Mouse (Mus musculus) liver, embryonic 15.5 days (tissue): Measurements from ENCODE around the gene Als2cr12. TPM values are rescaled to one million over a fixed set of nuclear protein-coding genes. Genes with fewer than 3 reads are reported as not detected.
A peak's percentile ranks its signal among the peaks of the same experiment; 100 is the strongest.

Experiments used
- ATAC-seq: fragments of 200-750 bp; cut with Nextera tagmentation; 2 replicates; pipeline ENCODE4 v1.8.0; 2017; ENCODE audit warnings: moderate number of reproducible peaks, mild to moderate bottlenecking, moderate library complexity; ENCODE audit not compliant: insufficient read depth
- H3K27ac ChIP-seq: fragments of 300-500 bp; sonication (generic); replicated peaks from 2 replicates; pipeline ENCODE4 v1.5.1; 2015; ENCODE audit warnings: mild to moderate bottlenecking, inconsistent platforms
- H3K27me3 ChIP-seq: fragments of 300-500 bp; sonication (generic); 2 replicates; pipeline ENCODE4 v1.6.1; 2015; ENCODE audit warnings: mild to moderate bottlenecking, inconsistent platforms
- H3K36me3 ChIP-seq: fragments of 300-500 bp; sonication (generic); replicated peaks from 2 replicates; pipeline ENCODE4 v1.6.1; 2015; ENCODE audit warnings: moderate library complexity, mild to moderate bottlenecking, inconsistent platforms
- H3K4me1 ChIP-seq: fragments of 300-500 bp; sonication (generic); replicated peaks from 2 replicates; pipeline ENCODE4 v1.6.1; 2015; ENCODE audit warnings: inconsistent platforms
- H3K4me2 ChIP-seq: fragments of 300-500 bp; sonication (generic); 2 replicates; pipeline ENCODE4 v1.6.1; 2015; ENCODE audit warnings: moderate library complexity, mild to moderate bottlenecking, inconsistent platforms
- H3K4me3 ChIP-seq: fragments of 300-500 bp; sonication (generic); replicated peaks from 2 replicates; pipeline ENCODE4 v1.5.1; 2015; ENCODE audit warnings: mild to moderate bottlenecking, inconsistent platforms
- H3K9ac ChIP-seq: fragments of 300-500 bp; sonication (generic); 2 replicates; pipeline ENCODE4 v1.6.1; 2015; ENCODE audit warnings: moderate library complexity, mild to moderate bottlenecking, inconsistent platforms
- H3K9me3 ChIP-seq: fragments of 300-500 bp; sonication (generic); replicated peaks from 2 replicates; pipeline ENCODE4 v1.6.1; 2016; ENCODE audit warnings: inconsistent platforms
- WGBS: fragments of 180-500 bp; shearing (Covaris S2); methylation state at CpG from one replicate; pipeline ENCODE4 v1.1.7; 2015; ENCODE audit warnings: mixed read lengths; ENCODE audit not compliant: insufficient replicate concordance; 5-methylcytosine and 5-hydroxymethylcytosine counted together
- polyA plus RNA-seq: library from polyadenylated mRNA; unstranded; fragments of >200 nt; fragmentation: Nextera tagmentation; extraction: Ambion mirVana; gene quantifications from 2 replicates; pipeline ENCODE4 v1.2.1, GENCODE M21; 2015

The Als2cr12 gene
- polyA plus RNA-seq, 1 experiment from 2014 or later, result not detected

- no peak overlapping the region for H3K4me2 ChIP-seq
- ATAC-seq, result no peak
- 62% methylated on average over 8 of the region's 8 CpGs for WGBS
Measured at GRCm38 (mm10) chr1:58717589-58718270, 21.9 kb upstream of the Als2cr12 start.

DNA sequence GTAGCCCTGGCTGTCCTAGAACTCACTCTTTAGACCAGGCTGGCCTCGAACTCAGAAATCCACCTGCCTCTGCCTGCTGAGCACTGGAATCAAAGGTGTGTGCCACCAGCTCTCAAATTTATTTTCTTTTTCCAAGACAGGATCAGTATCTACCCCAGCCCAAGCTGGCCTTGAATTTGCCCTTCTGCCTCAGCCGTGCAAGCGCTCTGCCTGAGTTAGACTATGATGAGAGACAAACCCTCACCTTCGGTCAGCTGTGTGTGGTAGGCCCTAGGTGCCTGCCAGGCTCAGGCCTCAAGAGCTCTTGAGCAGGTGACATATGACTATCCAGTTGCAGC lies 21.1 kb upstream of the Als2cr12 start:
- Histone ChIP-seq H3K27ac (peak overlapping the region; percentile 72), H3K27me3 (no peaks in the 10 kb centered on the region), H3K4me3 (no peak overlapping the region), H3K9me3 (no peaks in the 10 kb centered on the region), H3K9ac (no peak overlapping the region), H3K4me1 (peaks cover 49% of the 10 kb centered on the region), H3K4me2 (no peak overlapping the region), H3K36me3 (peaks cover 2% of the 10 kb centered on the region)
- 65% methylated on average over 4 of the region's 4 CpGs for WGBS
- no peak for ATAC-seq

More at GRCm38 (mm10) chr1:58717589-58718270, 21.9 kb upstream of the Als2cr12 start:
- no peaks in the 10 kb centered on the region for H3K9me3 ChIP-seq
- peaks cover 53% of the 10 kb centered on the region for H3K4me1 ChIP-seq
- H3K27ac ChIP-seq, result no peak overlapping the region
- no peak overlapping the region for H3K9ac ChIP-seq
- no peak overlapping the region for H3K4me3 ChIP-seq
- H3K27me3 ChIP-seq, result no peaks in the 10 kb centered on the region
- peaks cover 4% of the 10 kb centered on the region for H3K36me3 ChIP-seq

GRCm38 (mm10) chr1:58716162-58716882 lies 20.5 kb upstream of the Als2cr12 start:
- peak overlapping the region; percentile 82 for H3K4me2 ChIP-seq
- no peak overlapping the region for H3K4me3 ChIP-seq
- no peaks in the 10 kb centered on the region for H3K9me3 ChIP-seq
- peaks cover 46% of the 10 kb centered on the region for H3K4me1 ChIP-seq
- peak overlapping the region; percentile 72 for H3K27ac ChIP-seq
- 9% methylated on average over 7 of the region's 7 CpGs for WGBS
- H3K36me3 ChIP-seq, result no peaks in the 10 kb centered on the region; the same call in none of the 2 replicates
- no peak overlapping the region for H3K9ac ChIP-seq
- H3K27me3 ChIP-seq, result no peaks in the 10 kb centered on the region
- no peak for ATAC-seq

GRCm38 (mm10) chr1:58715536-58715935 lies 19.7 kb upstream of the Als2cr12 start:
- peaks cover 49% of the 10 kb centered on the region for H3K4me1 ChIP-seq
- no peak overlapping the region for H3K9ac ChIP-seq
- H3K27ac ChIP-seq, result peak overlapping the region; percentile 72
- ATAC-seq, result no peak
- peak overlapping the region; percentile 82 for H3K4me2 ChIP-seq
- no peaks in the 10 kb centered on the region for H3K27me3 ChIP-seq
- H3K36me3 ChIP-seq, result no peaks in the 10 kb centered on the region; the same call in none of the 2 replicates
- no peaks in the 10 kb centered on the region for H3K9me3 ChIP-seq
- H3K4me3 ChIP-seq, result no peak overlapping the region

- 36% methylated on average over 1 of the region's 1 CpGs for WGBS
- ATAC-seq, result no peak
- Histone ChIP-seq H3K27me3 (no peaks in the 10 kb centered on the region), H3K36me3 (no peaks in the 10 kb centered on the region; the same call in none of the 2 replicates), H3K4me2 (peak overlapping the region; percentile 82), H3K27ac (peak overlapping the region; percentile 93; the same call in 1 of the 2 replicates), H3K4me3 (peak overlapping the region; percentile 73), H3K9ac (peak overlapping the region; percentile 77; the same call in 1 of the 2 replicates), H3K4me1 (peaks cover 41% of the 10 kb centered on the region), H3K9me3 (no peaks in the 10 kb centered on the region)
Measured at GRCm38 (mm10) chr1:58714361-58714760, 18.6 kb upstream of the Als2cr12 start.

DNA sequence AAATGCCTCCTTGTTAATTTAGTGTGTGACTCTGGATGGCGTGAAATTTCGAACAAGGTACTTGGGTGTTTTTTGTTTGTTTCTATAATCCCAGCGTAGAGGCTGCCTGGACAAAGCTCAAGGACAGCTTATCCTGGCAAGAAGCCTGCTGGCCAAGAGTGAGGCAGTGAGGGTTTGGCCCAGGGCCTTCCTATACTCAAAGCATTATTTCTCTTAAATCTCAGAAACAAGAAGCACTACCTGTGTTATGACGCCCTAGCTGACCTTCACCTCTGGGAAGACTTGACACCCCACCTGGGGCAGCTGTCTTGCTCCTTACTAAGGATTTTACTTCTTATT lies 18.1 kb upstream of the Als2cr12 start:
- 23% methylated on average over 4 of the region's 4 CpGs for WGBS
- H3K9ac ChIP-seq, result peak overlapping the region; percentile 77
- no peaks in the 10 kb centered on the region; the same call in 1 of the 2 replicates for H3K36me3 ChIP-seq
- H3K27ac ChIP-seq, result peak overlapping the region; percentile 93
- no peaks in the 10 kb centered on the region for H3K27me3 ChIP-seq
- H3K4me3 ChIP-seq, result peak overlapping the region; percentile 73
- H3K9me3 ChIP-seq, result no peaks in the 10 kb centered on the region
- no peak for ATAC-seq
- peaks cover 36% of the 10 kb centered on the region for H3K4me1 ChIP-seq
- H3K4me2 ChIP-seq, result peak overlapping the region; percentile 82

DNA sequence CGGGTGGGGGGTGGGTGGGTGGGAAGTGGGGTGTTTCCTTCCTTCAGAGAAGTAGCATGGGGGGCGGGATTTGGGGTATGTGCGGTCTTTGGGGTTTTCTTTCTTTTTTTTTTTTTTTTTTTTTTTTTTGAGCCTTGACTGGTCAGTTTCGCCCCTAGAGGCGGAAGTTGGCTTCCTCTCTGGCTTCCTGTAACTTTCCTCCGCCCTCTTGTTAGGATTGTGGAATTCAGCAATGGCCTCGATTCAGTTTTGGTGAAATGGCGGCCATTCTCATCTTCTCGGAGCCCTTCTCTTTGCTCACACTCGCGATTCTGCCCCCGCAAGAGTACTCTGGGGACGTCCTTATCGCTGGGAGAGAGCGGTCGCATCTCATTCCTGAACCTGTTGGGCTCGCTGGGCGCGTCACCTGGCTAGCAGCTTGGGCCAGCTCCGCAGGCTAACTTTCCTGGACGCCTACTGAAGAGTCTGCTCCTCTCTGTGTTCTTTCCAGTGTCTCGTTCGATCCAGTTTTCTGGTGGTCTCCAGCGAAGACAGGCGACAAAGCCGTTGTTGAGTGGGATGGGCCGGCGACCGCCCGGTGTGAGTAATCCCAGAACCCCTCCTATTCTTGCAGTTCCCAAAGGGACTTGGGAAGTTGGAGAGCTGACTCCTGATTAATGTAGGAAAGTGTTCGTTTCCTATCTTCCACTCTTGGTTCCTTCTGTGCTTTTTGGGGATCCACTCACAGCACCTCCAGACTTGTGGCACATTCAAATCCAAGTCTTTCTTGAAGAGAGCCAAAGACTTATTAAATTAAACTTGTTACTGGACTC lies 17.5 kb upstream of the Als2cr12 start:
- Histone ChIP-seq H3K27ac (peak overlapping the region; percentile 93), H3K9ac (peak overlapping the region; percentile 77), H3K4me3 (peak overlapping the region; percentile 73), H3K4me2 (peak overlapping the region; percentile 82), H3K4me1 (peaks cover 32% of the 10 kb centered on the region), H3K9me3 (no peaks in the 10 kb centered on the region), H3K36me3 (no peaks in the 10 kb centered on the region; the same call in 1 of the 2 replicates), H3K27me3 (no peaks in the 10 kb centered on the region)
- WGBS, result 2% methylated on average over 31 of the region's 31 CpGs
- ATAC-seq, result no peak

DNA sequence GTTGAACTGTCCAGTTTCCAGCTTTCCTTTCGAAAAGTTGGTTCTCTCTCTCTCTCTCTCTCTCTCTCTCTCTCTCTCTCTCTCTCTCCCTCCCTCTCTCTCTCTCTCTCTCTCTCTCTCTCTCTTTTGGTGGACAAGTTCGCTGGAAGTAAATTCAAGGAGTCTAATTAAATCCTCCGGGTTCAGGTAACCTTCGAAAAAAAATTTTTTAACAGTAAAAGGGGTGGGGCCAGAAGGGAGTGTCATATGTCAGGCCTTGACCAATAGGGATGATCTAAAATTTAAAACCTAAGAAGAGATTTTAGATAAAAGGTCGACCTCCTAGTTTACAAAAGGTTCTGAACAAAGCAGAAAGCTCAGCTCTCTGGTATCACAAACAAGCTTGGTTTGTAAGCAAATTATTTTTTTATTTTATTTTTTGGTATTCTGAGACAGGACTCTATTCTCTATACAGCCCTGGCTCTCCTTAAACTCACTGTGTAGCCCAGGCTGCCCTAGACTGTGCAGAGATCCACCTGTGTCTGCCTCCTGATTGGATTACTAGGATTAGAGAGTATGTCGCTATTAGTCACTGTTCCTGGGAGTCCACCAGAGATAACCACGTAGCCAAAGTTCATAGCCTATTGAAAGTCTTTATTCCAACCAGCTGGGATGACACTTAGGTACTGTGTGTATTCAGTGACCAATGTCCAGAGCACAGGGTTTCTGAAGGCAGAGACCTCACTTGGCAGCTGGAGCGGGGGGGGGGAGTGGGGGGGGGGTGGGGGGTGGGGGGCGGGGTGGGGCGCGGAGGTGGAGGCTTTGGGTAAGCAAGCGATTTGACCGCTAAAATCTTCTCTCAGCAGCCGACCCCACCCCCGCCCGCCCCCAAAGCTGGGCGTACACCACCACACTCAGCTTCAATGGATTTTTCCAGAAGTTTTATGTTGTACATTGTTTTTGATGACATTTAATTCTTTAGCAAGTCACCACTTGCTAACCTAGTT lies 16.6 kb upstream of the Als2cr12 start:
- peak overlapping the region; percentile 73 for H3K4me3 ChIP-seq
- 0% methylated on average over 14 of the region's 17 CpGs for WGBS
- H3K27me3 ChIP-seq, result no peaks in the 10 kb centered on the region
- peak overlapping the region; percentile 93 for H3K27ac ChIP-seq
- no peaks in the 10 kb centered on the region for H3K9me3 ChIP-seq
- peak overlapping the region; percentile 77 for H3K9ac ChIP-seq
- H3K4me1 ChIP-seq, result peaks cover 32% of the 10 kb centered on the region
- peak overlapping the region; percentile 82 for H3K4me2 ChIP-seq
- H3K36me3 ChIP-seq, result no peaks in the 10 kb centered on the region; the same call in 1 of the 2 replicates
- peak; percentile 84 for ATAC-seq

GRCm38 (mm10) chr1:58711365-58712016 lies 15.7 kb upstream of the Als2cr12 start, which contains the start of gene Cflar:
Gene Cflar (plus strand): TSS chr1:58711508.
- Histone ChIP-seq H3K27me3 (no peaks in the 10 kb centered on the region), H3K9me3 (no peaks in the 10 kb centered on the region), H3K4me3 (peak within 1 kb of the TSS; percentile 73), H3K36me3 (no peaks in the 10 kb centered on the region), H3K27ac (peak within 1 kb of the TSS; percentile 93), H3K4me2 (peak within 1 kb of the TSS; percentile 82), H3K4me1 (peaks cover 29% of the 10 kb centered on the region), H3K9ac (peak within 1 kb of the TSS; percentile 77)
- WGBS, result under 1% methylated on average over 45 of the region's 45 CpGs
- peak; percentile 62 for ATAC-seq
